Mouse (Mus musculus): ENCODE data around the gene Cd96.

- TF ChIP-seq EP300 (IDR thresholded peaks at IDR 0.05; ENCODE audit: low read depth) (no peak), CTCF (IDR thresholded peaks at IDR 0.05; ENCODE audit: low read depth) (no peak)
These were observed 121.8 kb downstream of the Cd96 start for GRCm38 (mm10) chr16:45998231-45998630.
